Mouse (Mus musculus): ENCODE measurements at regions not wholly inside any gene's neighbourhood (a gene's known extent, or its start where the extent isn't known, plus 50 kb on each side); places are given as distances from the start of the nearest gene placed in this dataset.
"Not testable (repeated sequence)": the region's sequence is repeated elsewhere in the genome, so short reads cannot be mapped to it uniquely, and the experiment has no call there.

DNA sequence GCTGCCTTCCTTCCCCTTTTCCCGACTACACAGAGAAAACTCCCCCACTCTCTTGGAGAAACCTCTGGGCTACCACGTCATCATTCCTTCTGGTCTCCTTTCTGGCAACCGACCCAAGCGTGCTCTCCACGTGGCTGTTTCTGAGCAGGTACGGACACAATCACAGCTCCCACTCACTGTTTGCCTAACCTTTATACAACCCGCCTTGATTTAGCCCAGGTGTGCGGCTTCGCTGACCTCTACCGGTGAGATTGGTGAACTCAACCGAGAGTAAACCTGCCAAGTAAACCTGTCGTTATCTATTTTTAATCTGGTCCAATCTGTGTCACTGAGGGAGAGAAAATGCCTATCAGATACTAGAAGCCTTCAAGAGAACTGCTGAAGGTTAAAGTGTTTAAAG is 142.7 kb upstream of the Gnai1 start:
- DNase-seq: peak; percentile 10

- DNase-seq: no peak
Measured at GRCm38 (mm10) chr5:18494305-18494704, 134.2 kb upstream of the Gnai1 start.

DNA sequence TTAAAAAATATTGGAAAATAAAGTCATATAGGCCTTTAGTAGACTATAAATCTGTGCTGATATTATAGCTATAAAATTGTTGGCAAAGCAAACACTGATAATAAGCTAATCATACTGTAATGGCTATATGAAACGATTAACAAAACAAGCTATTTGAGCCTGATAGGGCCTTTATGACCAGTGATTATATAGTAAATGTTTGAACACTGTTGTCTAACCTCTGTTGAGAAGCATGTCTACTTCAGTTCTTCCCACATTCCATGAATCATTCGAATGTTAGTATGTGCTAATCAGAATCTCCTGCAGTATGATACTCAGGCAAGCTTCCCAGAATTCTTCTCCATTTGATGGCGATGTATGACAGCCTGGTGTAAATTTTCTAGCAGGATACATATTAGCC is 129.6 kb upstream of the Gnai1 start:
- DNase-seq: no peak

GRCm38 (mm10) chr5:18487076-18487772 is 127.1 kb upstream of the Gnai1 start:
- DNase-seq: no peak

GRCm38 (mm10) chr5:18484376-18484775 is 124.2 kb upstream of the Gnai1 start:
- no peak for DNase-seq

DNA sequence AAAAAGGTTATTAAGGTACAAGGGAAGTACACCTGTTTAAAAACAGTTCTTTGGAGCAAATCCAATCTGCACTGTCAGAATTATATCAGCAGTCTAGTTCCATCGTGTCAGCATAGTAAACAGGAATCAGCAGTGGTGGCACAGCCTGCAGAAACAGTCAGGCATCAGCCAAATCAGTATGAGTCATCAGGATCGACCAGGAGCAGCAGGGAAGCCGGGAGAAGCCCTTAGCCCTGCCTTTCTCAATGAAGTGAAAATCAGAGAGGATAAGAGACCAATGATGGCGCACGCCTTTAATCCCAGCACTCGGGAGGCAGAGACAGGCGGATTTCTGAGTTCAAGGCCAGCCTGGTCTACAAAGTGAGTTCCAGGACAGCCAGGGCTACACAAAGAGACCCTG is 118.3 kb upstream of the Gnai1 start:
- DNase-seq: no peak

DNA sequence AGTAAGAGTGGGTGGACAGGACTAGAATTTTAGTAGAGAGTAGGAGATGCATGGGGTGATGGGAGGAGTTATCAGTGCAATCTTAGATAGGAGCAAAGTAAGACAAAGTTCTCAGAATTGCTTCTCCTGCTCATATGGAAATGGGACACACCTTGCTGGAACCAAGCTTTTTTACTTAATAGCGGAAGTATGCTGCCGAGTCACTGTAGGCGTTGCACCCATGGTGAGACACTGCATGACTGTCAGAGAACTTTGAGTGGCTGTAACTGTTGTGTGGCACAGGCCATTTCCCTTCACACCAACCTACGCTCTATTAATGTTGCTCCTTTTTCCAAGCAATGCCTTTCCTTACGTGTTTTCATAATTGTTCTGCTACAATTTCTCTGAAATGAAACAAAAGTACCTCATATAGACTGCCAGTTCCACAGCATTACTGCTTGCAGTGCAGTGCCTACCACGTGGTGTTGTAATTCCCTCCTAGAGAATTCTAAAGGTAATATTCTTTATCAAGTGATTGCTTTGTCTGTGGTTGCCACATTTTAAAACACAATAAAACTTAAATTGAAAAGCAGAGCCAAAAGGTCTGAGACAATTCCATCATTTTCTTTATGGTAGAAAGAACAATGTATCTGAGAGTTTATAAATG is 117.3 kb upstream of the Gnai1 start:
- no peak for DNase-seq

DNA sequence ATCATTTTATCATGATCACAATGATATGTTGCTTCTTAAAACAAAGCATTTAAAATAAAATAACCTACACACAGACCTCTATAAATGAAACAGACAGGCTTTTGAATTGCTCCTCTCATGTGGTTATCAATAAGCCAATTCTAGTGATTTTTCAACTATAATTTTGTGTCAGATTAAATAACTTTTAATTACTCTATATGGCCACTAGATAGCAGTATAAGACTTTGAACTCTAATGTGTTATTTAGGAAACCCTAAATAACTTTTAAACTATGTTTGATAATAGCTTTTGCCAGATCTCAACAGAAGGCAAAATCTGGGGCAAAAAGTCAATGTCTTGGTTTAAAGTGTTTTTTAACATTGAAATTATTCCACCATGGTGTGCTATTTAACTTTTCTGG is 112.0 kb upstream of the Gnai1 start:
- DNase-seq: peak; percentile 14

DNA sequence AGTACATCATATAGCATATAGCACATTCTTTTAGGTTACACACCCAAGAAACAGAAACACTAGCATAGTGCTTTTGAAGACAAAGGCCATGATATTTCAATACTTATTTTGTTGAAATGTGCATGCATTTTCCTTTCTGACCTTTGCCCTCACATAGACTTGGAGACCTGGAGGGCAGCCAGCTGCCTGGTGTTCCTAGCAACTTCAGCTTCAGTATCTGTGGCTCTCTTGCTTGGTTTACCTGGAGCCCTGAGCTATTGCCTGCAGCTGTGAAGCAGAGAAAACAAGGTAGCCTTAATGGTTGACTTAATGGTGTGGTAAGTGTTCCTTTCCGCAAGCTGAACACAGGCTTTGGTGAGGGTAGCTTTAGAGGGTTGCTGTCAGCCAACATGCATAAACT is 97.6 kb upstream of the Gnai1 start:
- no peak for DNase-seq

GRCm38 (mm10) chr5:18456196-18456595 is 96.0 kb upstream of the Gnai1 start:
- no peak for DNase-seq

- not testable (repeated sequence) for DNase-seq
Measured at GRCm38 (mm10) chr5:18452871-18453757, 93.0 kb upstream of the Gnai1 start.

GRCm38 (mm10) chr5:18449261-18449660 is 89.1 kb upstream of the Gnai1 start:
- DNase-seq: no peak

GRCm38 (mm10) chr5:18448330-18448670 is 88.1 kb upstream of the Gnai1 start:
- no peak for DNase-seq

GRCm38 (mm10) chr5:18447665-18448329 is 87.6 kb upstream of the Gnai1 start:
- DNase-seq: no peak

DNA sequence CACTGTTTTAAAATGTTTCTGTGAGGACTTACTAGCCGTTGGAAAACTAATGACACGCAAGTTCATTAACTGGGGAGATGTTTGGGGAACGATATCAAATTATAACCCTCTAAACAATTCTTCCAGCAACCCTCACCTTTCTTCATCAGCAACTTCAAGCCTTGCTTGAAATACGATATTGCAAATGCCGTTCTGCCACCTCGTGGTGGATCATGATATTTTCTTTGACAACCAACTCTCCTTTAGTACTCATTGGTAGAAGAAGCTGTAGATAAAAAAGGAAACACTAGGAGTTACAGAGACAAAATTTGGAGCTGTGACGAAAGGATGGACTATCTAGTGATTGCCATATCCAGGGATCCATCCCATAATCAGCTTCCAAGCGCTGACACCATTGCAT is 85.8 kb upstream of the Gnai1 start:
- DNase-seq: peak; percentile 77

- DNase-seq: no peak
Measured at GRCm38 (mm10) chr5:18439986-18440385, 79.8 kb upstream of the Gnai1 start.

GRCm38 (mm10) chr5:18439281-18439680 is 79.1 kb upstream of the Gnai1 start:
- DNase-seq: no peak

- no peak for DNase-seq
Measured at GRCm38 (mm10) chr5:18436099-18436748, 76.1 kb upstream of the Gnai1 start.

GRCm38 (mm10) chr5:18434245-18434644 is 74.1 kb upstream of the Gnai1 start:
- DNase-seq: no peak

- DNase-seq: no peak
Measured at GRCm38 (mm10) chr5:18433287-18433686, 73.1 kb upstream of the Gnai1 start.

DNA sequence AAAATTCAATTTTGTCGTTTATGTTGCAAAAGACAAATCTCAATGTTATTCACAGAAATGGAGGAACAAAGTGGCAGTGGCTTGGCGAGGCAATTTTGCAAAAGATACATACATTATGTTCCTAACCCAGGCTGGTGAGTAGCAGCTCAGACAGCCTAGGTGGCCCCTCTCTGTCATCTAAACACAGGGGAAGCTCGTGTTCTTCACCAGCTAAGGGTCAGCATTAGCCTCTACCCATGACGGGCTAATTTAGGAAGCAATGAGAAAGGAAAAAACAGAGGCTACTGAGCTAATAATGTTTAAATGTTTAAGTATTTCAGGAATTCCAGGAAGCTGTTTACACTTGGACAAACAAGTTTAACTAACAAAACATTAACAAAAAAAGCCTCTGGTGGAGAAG is 64.9 kb upstream of the Gnai1 start:
- DNase-seq: no peak

DNA sequence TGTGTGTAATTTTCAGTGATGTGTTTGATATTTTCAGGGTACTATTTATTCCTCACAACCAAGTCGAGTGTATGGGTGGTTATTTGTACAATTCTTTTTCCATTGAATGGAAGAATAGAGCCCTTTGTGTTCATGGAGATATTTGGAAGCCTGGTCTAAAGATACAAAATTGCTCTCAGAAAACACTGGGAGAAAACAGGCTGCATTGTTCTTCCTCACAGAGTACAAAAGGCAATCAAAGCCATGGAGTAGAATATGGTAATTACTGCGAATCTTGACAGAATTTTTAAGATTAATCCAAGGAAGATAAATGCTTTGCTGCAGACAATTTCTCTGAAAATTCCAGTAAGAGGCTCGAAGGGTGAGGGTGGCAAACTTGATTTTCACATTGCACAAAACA is 54.7 kb upstream of the Gnai1 start:
- DNase-seq: no peak
